Mouse (Mus musculus) E14TG2a.4 (cell line): ENCODE data around the gene Sstr4.

ENCODE experiments used
- CTCF ChIP-seq: conservative IDR thresholded peaks from 2 replicates; pipeline ENCODE4 v1.5.1; 2014; ENCODE audit warnings: low read length
- NANOG ChIP-seq: IDR thresholded peaks from 2 replicates; pipeline ENCODE4 v1.6.1; 2014; ENCODE audit warnings: borderline replicate concordance, low read length, mixed read lengths

DNA sequence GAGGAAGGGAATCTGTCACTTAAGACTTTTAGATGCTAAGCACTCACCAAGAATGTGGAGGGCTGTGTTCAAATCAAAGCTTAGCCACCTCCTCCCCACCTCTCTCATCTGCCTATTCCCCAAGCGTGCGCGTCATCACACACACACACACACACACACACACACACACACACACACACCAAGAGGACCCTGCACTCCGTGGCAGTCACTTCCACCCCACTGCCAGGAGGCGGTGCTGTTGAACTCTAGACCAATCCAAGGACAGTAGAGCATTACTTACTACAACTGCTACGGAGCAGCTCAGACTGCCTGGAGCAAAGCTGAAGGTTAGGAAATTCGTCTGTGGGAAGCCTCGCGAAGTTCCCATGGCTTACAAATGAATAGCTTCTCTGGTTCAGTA is 14.0 kb downstream of the Sstr4 start:
- TF ChIP-seq CTCF (no peak), NANOG (no peak)
